ENCODE assay signal across 11 mouse cellular contexts in the genomic region with DNA sequence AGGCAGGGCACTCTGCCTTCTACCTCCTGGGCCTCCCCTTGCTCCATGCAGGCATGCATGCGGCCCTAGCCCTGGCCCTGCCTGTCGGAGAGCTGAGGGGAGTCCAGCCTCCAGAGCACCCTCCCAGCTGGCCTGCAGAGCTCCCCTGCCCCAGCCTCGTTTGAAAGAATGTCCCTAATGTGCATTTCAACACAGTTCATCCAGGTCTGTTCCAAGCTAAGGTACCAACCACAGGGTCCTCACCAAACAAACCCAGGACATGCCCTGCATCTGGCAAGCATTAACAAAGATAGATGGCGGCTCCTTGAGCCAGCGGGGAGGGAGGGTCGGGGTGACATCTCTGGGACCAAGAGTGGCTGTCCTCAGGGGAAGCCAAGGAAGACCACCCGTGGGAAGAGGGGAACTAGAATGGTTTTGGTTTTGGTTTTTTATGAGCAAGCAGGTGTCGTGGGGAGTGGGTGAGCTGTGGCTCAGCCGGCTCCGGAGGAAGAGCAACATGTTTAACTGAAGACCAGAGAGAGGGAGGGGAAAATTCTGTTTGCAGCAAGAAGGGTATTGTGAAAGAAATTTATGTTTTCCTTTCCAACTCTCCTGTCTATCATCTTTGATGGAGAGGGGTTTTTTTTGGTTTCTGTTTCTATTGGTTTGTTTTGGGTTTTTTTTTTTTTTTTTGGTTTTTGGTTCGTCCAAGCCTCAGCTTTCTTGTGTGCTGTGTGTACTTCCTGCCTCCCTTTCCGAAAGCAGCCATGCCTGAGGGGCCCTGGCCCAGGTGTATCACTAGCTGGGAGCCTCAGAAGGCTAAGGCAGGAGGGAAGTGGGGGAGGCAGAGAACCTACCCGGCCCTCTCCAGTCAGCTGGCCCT. TPM values are rescaled to one million over a fixed set of nuclear protein-coding genes. Genes with fewer than 3 reads are reported as not detected.
A peak's percentile ranks its signal among the peaks of the same experiment; 100 is the strongest.
DNase-seq lines count a peak whose midpoint lies in the region; ATAC-seq and TF ChIP-seq lines count a peak whose summit lies in the region.
"Had no signal": no experiment of that assay in that cellular context is flagged by ENCODE, and none has a peak within 500 bp of the region (broad histone marks: within the 10 kb centered on the region; RNA-seq: fewer than 3 reads in every experiment).

No protein-coding gene starts in this region.

- no peak for TF ChIP-seq POLR2A in heart, adult 2 months (IDR thresholded peaks at IDR 0.05; ENCODE audit: insufficient read depth, low read depth, low read length)

- WGBS in heart, embryonic 12.5 days = 59% methylated on average over 13 of the region's 13 CpGs
- WGBS in heart, adult 2 months = 57% methylated on average over 13 of the region's 13 CpGs
- WGBS in midbrain, embryonic 10.5 days = 76% methylated on average over 13 of the region's 13 CpGs
- 74% methylated on average over 13 of the region's 13 CpGs for WGBS in midbrain, embryonic 14.5 days
- 52% methylated on average over 13 of the region's 13 CpGs for WGBS in embryonic facial prominence, embryonic 14.5 days

- no peaks in the 10 kb centered on the region for H3K79me2 ChIP-seq in heart, adult 2 months (replicated peaks; ENCODE audit: control insufficient read depth, insufficient read depth, low read length)

- no peak for ATAC-seq in heart, embryonic 12.5 days (ENCODE audit: insufficient number of reproducible peaks, low FRiP score)
- no peak for ATAC-seq in midbrain, embryonic 14.5 days (ENCODE audit: low FRiP score, low TSS enrichment)
- 0 out of 2 replicates have a peak, but pooled peaks have one; percentile 4 for ATAC-seq in embryonic facial prominence, embryonic 14.5 days (ENCODE audit: low read depth)

- peaks cover 96% of the 10 kb centered on the region for H3K36me3 ChIP-seq in heart, embryonic 12.5 days
- no peaks in the 10 kb centered on the region for H3K36me3 ChIP-seq in heart, adult 2 months (ENCODE audit: control insufficient read depth, insufficient read depth, low read length)
- peaks cover 99% of the 10 kb centered on the region for H3K36me3 ChIP-seq in midbrain, embryonic 10.5 days
- peaks cover 94% of the 10 kb centered on the region for H3K36me3 ChIP-seq in midbrain, embryonic 14.5 days (ENCODE audit: control insufficient read depth, insufficient read depth, low read length)
- peaks cover 97% of the 10 kb centered on the region for H3K36me3 ChIP-seq in embryonic facial prominence, embryonic 14.5 days (ENCODE audit: control insufficient read depth, insufficient read depth, low read length)

- H3K9ac ChIP-seq in heart, embryonic 12.5 days = peak overlapping the region; percentile 21; the same call in 1 of the 2 replicates
- no peak overlapping the region for H3K9ac ChIP-seq in heart, adult 2 months (ENCODE audit: low read depth, low read length)
- H3K9ac ChIP-seq in midbrain, embryonic 14.5 days (replicated peaks; ENCODE audit: low read length) = no peak overlapping the region
- H3K9ac ChIP-seq in embryonic facial prominence, embryonic 14.5 days (ENCODE audit: low read depth, low read length) = no peak overlapping the region

- TF ChIP-seq EP300 in heart, adult 2 months (IDR thresholded peaks at IDR 0.05; ENCODE audit: insufficient read depth, low read depth, low read length) = no peak

- DNase-seq in heart, adult 2 months = no peak
- no peak for DNase-seq in midbrain, embryonic 10.5 days (ENCODE audit: low spot score)
- DNase-seq in midbrain, embryonic 14.5 days = no peak
- no peak for DNase-seq in embryonic facial prominence, embryonic 14.5 days (ENCODE audit: low spot score)
- peak; percentile 74 to 84 for DNase-seq in thymus, postnatal 10 days (ENCODE audit: low spot score in 2 of 2)
- DNase-seq in ovary, postnatal 36 days (ENCODE audit: low spot score) = no peak
- no peak for DNase-seq in adrenal gland, postnatal 25 days
- DNase-seq: layer of hippocampus, postnatal 36 days; lung, embryonic 14.5 days had no signal

- H3K27ac ChIP-seq in heart, embryonic 12.5 days (ENCODE audit: poor library complexity, severe bottlenecking) = peak overlapping the region; percentile 12; the same call in 1 of the 2 replicates
- H3K27ac ChIP-seq in heart, adult 2 months = no peak overlapping the region
- 0 out of 2 replicates have a peak overlapping the region, but pooled peaks have one; percentile 23 for H3K27ac ChIP-seq in midbrain, embryonic 10.5 days (replicated peaks)
- H3K27ac ChIP-seq in midbrain, embryonic 14.5 days (replicated peaks; ENCODE audit: low read depth, low read length) = no peak overlapping the region
- H3K27ac ChIP-seq in embryonic facial prominence, embryonic 14.5 days (replicated peaks; ENCODE audit: low read depth, low read length) = no peak overlapping the region

- H3K4me1 ChIP-seq in heart, embryonic 12.5 days (replicated peaks) = peaks cover 32% of the 10 kb centered on the region
- H3K4me1 ChIP-seq in heart, adult 2 months (ENCODE audit: control insufficient read depth, insufficient read depth, low read length) = peaks cover 2% of the 10 kb centered on the region; the same call in 1 of the 2 replicates
- H3K4me1 ChIP-seq in midbrain, embryonic 10.5 days = no peaks in the 10 kb centered on the region; the same call in 1 of the 2 replicates
- no peaks in the 10 kb centered on the region for H3K4me1 ChIP-seq in midbrain, embryonic 14.5 days (ENCODE audit: control insufficient read depth, insufficient read depth, low read length)
- H3K4me1 ChIP-seq in embryonic facial prominence, embryonic 14.5 days (ENCODE audit: control insufficient read depth, insufficient read depth, low read length) = peaks cover 3% of the 10 kb centered on the region; the same call in 1 of the 2 replicates

- intact Hi-C loops in heart, adult 2 months (cut with DNase I) = no loop called here

- H3K9me3 ChIP-seq in heart, embryonic 12.5 days (replicated peaks) = no peaks in the 10 kb centered on the region
- no peaks in the 10 kb centered on the region for H3K9me3 ChIP-seq in midbrain, embryonic 10.5 days (replicated peaks)
- no peaks in the 10 kb centered on the region for H3K9me3 ChIP-seq in midbrain, embryonic 14.5 days (ENCODE audit: control insufficient read depth, low read length)
- no peaks in the 10 kb centered on the region for H3K9me3 ChIP-seq in embryonic facial prominence, embryonic 14.5 days (ENCODE audit: control insufficient read depth, low read length)
- H3K9me3 ChIP-seq: G1E had no signal

- no peak overlapping the region for H3K4me3 ChIP-seq in heart, embryonic 12.5 days
- H3K4me3 ChIP-seq in heart, adult 2 months = no peak overlapping the region
- no peak overlapping the region for H3K4me3 ChIP-seq in midbrain, embryonic 10.5 days
- H3K4me3 ChIP-seq in midbrain, embryonic 14.5 days (replicated peaks; ENCODE audit: low read depth, low read length) = no peak overlapping the region
- no peak overlapping the region for H3K4me3 ChIP-seq in embryonic facial prominence, embryonic 14.5 days (ENCODE audit: low read depth, low read length)

- no peak overlapping the region for H3K4me2 ChIP-seq in heart, embryonic 12.5 days
- no peak overlapping the region for H3K4me2 ChIP-seq in midbrain, embryonic 14.5 days (ENCODE audit: low read length)
- no peak overlapping the region for H3K4me2 ChIP-seq in embryonic facial prominence, embryonic 14.5 days (ENCODE audit: low read depth, low read length)
- H3K4me2 ChIP-seq: lung, embryonic 14.5 days had no signal

- H3K27me3 ChIP-seq in heart, embryonic 12.5 days (replicated peaks) = no peaks in the 10 kb centered on the region
- H3K27me3 ChIP-seq in heart, adult 2 months (ENCODE audit: control insufficient read depth, insufficient read depth, low read length) = no peaks in the 10 kb centered on the region
- no peaks in the 10 kb centered on the region for H3K27me3 ChIP-seq in midbrain, embryonic 10.5 days (ENCODE audit: low read depth, poor library complexity, severe bottlenecking)
- no peaks in the 10 kb centered on the region for H3K27me3 ChIP-seq in midbrain, embryonic 14.5 days (ENCODE audit: control insufficient read depth, insufficient read depth, low read length)
- no peaks in the 10 kb centered on the region for H3K27me3 ChIP-seq in embryonic facial prominence, embryonic 14.5 days (replicated peaks; ENCODE audit: control insufficient read depth, insufficient read depth, low read length)

- TF ChIP-seq CTCF in heart, adult 2 months (IDR thresholded peaks at IDR 0.05) = no peak

RNA-seq across cellular contexts. Expression of a gene that starts 24.0 kb away (rescaled TPM):
- polyA plus RNA-seq in heart, embryonic 12.5 days (2016; fragmentation: Nextera tagmentation; extraction: Ambion mirVana) = 1,569 and 1,607 TPM in 2 replicates
- 1,000 to 10,000 TPM; 1,877 to 2,293 TPM for total RNA-seq in heart, adult 2 months (2021)
- polyA plus RNA-seq in heart, adult 2 months (2012; rRNA removed) = 1,651 and 1,954 TPM in 2 replicates
- polyA plus RNA-seq in midbrain, embryonic 10.5 days (2016; fragmentation: Nextera tagmentation; extraction: Ambion mirVana) = 428 and 429 TPM in 2 replicates
- 203 and 232 TPM in 2 replicates for polyA plus RNA-seq in midbrain, embryonic 14.5 days (2014; fragmentation: Nextera tagmentation; extraction: Ambion mirVana)
- 565 and 594 TPM in 2 replicates for polyA plus RNA-seq in embryonic facial prominence, embryonic 14.5 days (2014; fragmentation: Nextera tagmentation; extraction: Ambion mirVana)
- 152 and 173 TPM in 2 replicates for total RNA-seq in adrenal gland, postnatal 25 days (2021)

Comparison
In these comparisons a context has a peak if more than half of its experiments do, and no peak if none do; other contexts are left out.
1. H3K27ac ChIP-seq: peak in heart, embryonic 12.5 days (single experiment) and midbrain, embryonic 10.5 days (single experiment); none in heart, adult 2 months (single experiment), midbrain, embryonic 14.5 days (single experiment) and embryonic facial prominence, embryonic 14.5 days (single experiment).
2. DNase-seq: peak in thymus, postnatal 10 days (2 of 2); none in heart, adult 2 months (0 of 2), midbrain, embryonic 10.5 days (single experiment), midbrain, embryonic 14.5 days (single experiment), embryonic facial prominence, embryonic 14.5 days (single experiment), ovary, postnatal 36 days (single experiment) and adrenal gland, postnatal 25 days (single experiment).